Mouse (Mus musculus): ENCODE data around the gene Tespa1. TPM values are rescaled to one million over a fixed set of nuclear protein-coding genes. Genes with fewer than 3 reads are reported as not detected.
"Not testable (repeated sequence)": the region's sequence is repeated elsewhere in the genome, so short reads cannot be mapped to it uniquely, and the experiment has no call there.

Tespa1 gene
- polyA plus RNA-seq, 1 experiment from 2014 or later, result not detected

GRCm38 (mm10) chr10:130330711-130331110 is 8.0 kb downstream of the Tespa1 start:
- Histone ChIP-seq H3K36me3 (replicated peaks; ENCODE audit: control insufficient read depth, insufficient read depth) (no peaks in the 10 kb centered on the region), H3K27ac (no peak overlapping the region), H3K4me1 (replicated peaks; ENCODE audit: control insufficient read depth, insufficient read depth, low read length) (no peaks in the 10 kb centered on the region), H3K27me3 (ENCODE audit: control insufficient read depth, insufficient read depth, low read length) (no peaks in the 10 kb centered on the region), H3K4me2 (replicated peaks) (no peak overlapping the region), H3K9ac (no peak overlapping the region), H3K4me3 (replicated peaks; ENCODE audit: low read length) (no peak overlapping the region), H3K9me3 (ENCODE audit: control insufficient read depth, low read length) (no peaks in the 10 kb centered on the region)
- no peak for ATAC-seq (ENCODE audit: low FRiP score)
- 91% methylated on average over 1 of the region's 1 CpGs for WGBS
- peak; percentile 16 for DNase-seq (ENCODE audit: low spot score)

- no peak overlapping the region for H3K27ac ChIP-seq
- ATAC-seq (ENCODE audit: low FRiP score), result no peak
- no peak overlapping the region for H3K4me3 ChIP-seq (replicated peaks; ENCODE audit: low read length)
- no peaks in the 10 kb centered on the region for H3K9me3 ChIP-seq (ENCODE audit: control insufficient read depth, low read length)
- DNase-seq (ENCODE audit: low spot score), result no peak
- H3K4me2 ChIP-seq (replicated peaks), result no peak overlapping the region
- no peak overlapping the region for H3K9ac ChIP-seq
- H3K4me1 ChIP-seq (replicated peaks; ENCODE audit: control insufficient read depth, insufficient read depth, low read length), result no peaks in the 10 kb centered on the region
- 90% methylated on average over 1 of the region's 1 CpGs for WGBS
- H3K36me3 ChIP-seq (replicated peaks; ENCODE audit: control insufficient read depth, insufficient read depth), result no peaks in the 10 kb centered on the region
- H3K27me3 ChIP-seq (ENCODE audit: control insufficient read depth, insufficient read depth, low read length), result no peaks in the 10 kb centered on the region
Measured at GRCm38 (mm10) chr10:130336385-130336784, 13.7 kb downstream of the Tespa1 start.

GRCm38 (mm10) chr10:130337581-130337980 is 14.9 kb downstream of the Tespa1 start:
- WGBS, result 79% methylated on average over 2 of the region's 2 CpGs
- no peak overlapping the region for H3K4me2 ChIP-seq (replicated peaks)
- H3K27ac ChIP-seq, result no peak overlapping the region
- no peaks in the 10 kb centered on the region for H3K4me1 ChIP-seq (replicated peaks; ENCODE audit: control insufficient read depth, insufficient read depth, low read length)
- H3K4me3 ChIP-seq (replicated peaks; ENCODE audit: low read length), result no peak overlapping the region
- ATAC-seq (ENCODE audit: low FRiP score) (no peak), DNase-seq (ENCODE audit: low spot score) (peak; percentile 19)
- H3K27me3 ChIP-seq (ENCODE audit: control insufficient read depth, insufficient read depth, low read length), result no peaks in the 10 kb centered on the region
- H3K36me3 ChIP-seq (replicated peaks; ENCODE audit: control insufficient read depth, insufficient read depth), result no peaks in the 10 kb centered on the region
- no peaks in the 10 kb centered on the region for H3K9me3 ChIP-seq (ENCODE audit: control insufficient read depth, low read length)
- H3K9ac ChIP-seq, result no peak overlapping the region

GRCm38 (mm10) chr10:130340050-130340449 is 17.4 kb downstream of the Tespa1 start:
- H3K4me1 ChIP-seq (replicated peaks; ENCODE audit: control insufficient read depth, insufficient read depth, low read length); H3K9ac ChIP-seq; H3K27ac ChIP-seq; H3K9me3 ChIP-seq (ENCODE audit: control insufficient read depth, low read length); ATAC-seq (ENCODE audit: low FRiP score); H3K4me2 ChIP-seq (replicated peaks); H3K4me3 ChIP-seq (replicated peaks; ENCODE audit: low read length); H3K36me3 ChIP-seq (replicated peaks; ENCODE audit: control insufficient read depth, insufficient read depth); H3K27me3 ChIP-seq (ENCODE audit: control insufficient read depth, insufficient read depth, low read length); DNase-seq (ENCODE audit: low spot score): not testable (repeated sequence)
- WGBS, result 91% methylated on average over 4 of the region's 4 CpGs

- H3K4me3 ChIP-seq (replicated peaks; ENCODE audit: low read length), result no peak overlapping the region
- H3K27me3 ChIP-seq (ENCODE audit: control insufficient read depth, insufficient read depth, low read length), result no peaks in the 10 kb centered on the region
- WGBS, result 96% methylated on average over 1 of the region's 1 CpGs
- no peaks in the 10 kb centered on the region for H3K4me1 ChIP-seq (replicated peaks; ENCODE audit: control insufficient read depth, insufficient read depth, low read length)
- no peak overlapping the region for H3K9ac ChIP-seq
- H3K36me3 ChIP-seq (replicated peaks; ENCODE audit: control insufficient read depth, insufficient read depth), result no peaks in the 10 kb centered on the region
- no peak for DNase-seq (ENCODE audit: low spot score)
- no peaks in the 10 kb centered on the region for H3K9me3 ChIP-seq (ENCODE audit: control insufficient read depth, low read length)
- no peak overlapping the region for H3K27ac ChIP-seq
- ATAC-seq (ENCODE audit: low FRiP score), result no peak
- H3K4me2 ChIP-seq (replicated peaks), result no peak overlapping the region
Measured at GRCm38 (mm10) chr10:130344056-130344455, 21.4 kb downstream of the Tespa1 start.

GRCm38 (mm10) chr10:130363438-130364164 is 40.9 kb downstream of the Tespa1 start:
- H3K9me3 ChIP-seq (ENCODE audit: control insufficient read depth, low read length), result no peaks in the 10 kb centered on the region
- WGBS, result 64% methylated on average over 2 of the region's 2 CpGs
- DNase-seq (ENCODE audit: low spot score), result peak; percentile 79

GRCm38 (mm10) chr10:130364766-130365165 is 42.1 kb downstream of the Tespa1 start:
- no peak for ATAC-seq (ENCODE audit: low FRiP score)
- Histone ChIP-seq H3K27me3 (ENCODE audit: control insufficient read depth, insufficient read depth, low read length) (no peaks in the 10 kb centered on the region), H3K9me3 (ENCODE audit: control insufficient read depth, low read length) (no peaks in the 10 kb centered on the region), H3K4me1 (replicated peaks; ENCODE audit: control insufficient read depth, insufficient read depth, low read length) (no peaks in the 10 kb centered on the region), H3K4me3 (replicated peaks; ENCODE audit: low read length) (no peak overlapping the region), H3K9ac (no peak overlapping the region), H3K36me3 (replicated peaks; ENCODE audit: control insufficient read depth, insufficient read depth) (no peaks in the 10 kb centered on the region), H3K4me2 (replicated peaks) (no peak overlapping the region), H3K27ac (no peak overlapping the region)
- DNase-seq (ENCODE audit: low spot score), result no peak

More at GRCm38 (mm10) chr10:130363438-130364164, 40.9 kb downstream of the Tespa1 start:
- Histone ChIP-seq H3K27ac (no peak overlapping the region), H3K9ac (no peak overlapping the region), H3K4me1 (replicated peaks; ENCODE audit: control insufficient read depth, insufficient read depth, low read length) (no peaks in the 10 kb centered on the region), H3K36me3 (replicated peaks; ENCODE audit: control insufficient read depth, insufficient read depth) (no peaks in the 10 kb centered on the region), H3K4me2 (replicated peaks) (no peak overlapping the region), H3K4me3 (replicated peaks; ENCODE audit: low read length) (no peak overlapping the region), H3K27me3 (ENCODE audit: control insufficient read depth, insufficient read depth, low read length) (no peaks in the 10 kb centered on the region)
- peak; percentile 74; the same call in 1 of the 2 replicates for ATAC-seq (ENCODE audit: low FRiP score)

- Histone ChIP-seq H3K27ac (no peak overlapping the region), H3K4me1 (replicated peaks; ENCODE audit: control insufficient read depth, insufficient read depth, low read length) (no peaks in the 10 kb centered on the region), H3K9me3 (ENCODE audit: control insufficient read depth, low read length) (no peaks in the 10 kb centered on the region), H3K27me3 (ENCODE audit: control insufficient read depth, insufficient read depth, low read length) (no peaks in the 10 kb centered on the region), H3K9ac (no peak overlapping the region), H3K4me2 (replicated peaks) (no peak overlapping the region), H3K4me3 (replicated peaks; ENCODE audit: low read length) (no peak overlapping the region), H3K36me3 (replicated peaks; ENCODE audit: control insufficient read depth, insufficient read depth) (no peaks in the 10 kb centered on the region)
- DNase-seq (ENCODE audit: low spot score), result no peak
- ATAC-seq (ENCODE audit: low FRiP score), result no peak
Measured at GRCm38 (mm10) chr10:130368384-130368783, 45.7 kb downstream of the Tespa1 start.

GRCm38 (mm10) chr10:130370005-130370682 is 47.5 kb downstream of the Tespa1 start:
- no peak overlapping the region for H3K4me3 ChIP-seq (replicated peaks; ENCODE audit: low read length)
- H3K27ac ChIP-seq, result no peak overlapping the region
- ATAC-seq (ENCODE audit: low FRiP score) (no peak), DNase-seq (ENCODE audit: low spot score) (no peak)
- no peak overlapping the region for H3K9ac ChIP-seq
- no peak overlapping the region for H3K4me2 ChIP-seq (replicated peaks)
- WGBS, result 96% methylated on average over 2 of the region's 2 CpGs
- H3K36me3 ChIP-seq (replicated peaks; ENCODE audit: control insufficient read depth, insufficient read depth), result no peaks in the 10 kb centered on the region
- no peaks in the 10 kb centered on the region for H3K4me1 ChIP-seq (replicated peaks; ENCODE audit: control insufficient read depth, insufficient read depth, low read length)
- H3K9me3 ChIP-seq (ENCODE audit: control insufficient read depth, low read length), result no peaks in the 10 kb centered on the region
- H3K27me3 ChIP-seq (ENCODE audit: control insufficient read depth, insufficient read depth, low read length), result no peaks in the 10 kb centered on the region

Data from hindbrain, embryonic 14.5 days (tissue).